Mouse (Mus musculus) cerebellum, adult 2 months (tissue): ENCODE data around the gene Gm10972. TPM values are rescaled to one million over a fixed set of nuclear protein-coding genes. Genes with fewer than 3 reads are reported as not detected.

Experiments used
- polyA plus RNA-seq: library from polyadenylated mRNA; depleted of rRNA; stranded (reverse); fragments of >200 nt; gene quantifications from 2 replicates; pipeline ENCODE4 v1.2.3, GENCODE M21; 2012; rRNA removed

Gene Gm10972
- polyA plus RNA-seq, 1 experiment: not detected

Other genes starting within 250 kb of the Gm10972 start
- gene Lingo4, start 244.6 kb upstream of the Gm10972 start, polyA plus RNA-seq: 6.5 and 6.6 TPM in 2 replicates
- 21.4 and 22.8 TPM in 2 replicates for gene Tdrkh, start 229.8 kb upstream of the Gm10972 start, polyA plus RNA-seq
- 58.5 and 58.6 TPM in 2 replicates for gene Mrpl9, start 199.8 kb upstream of the Gm10972 start, polyA plus RNA-seq
- 0.15 and 0.32 TPM in 2 replicates for gene Oaz3, start 199.2 kb upstream of the Gm10972 start, polyA plus RNA-seq
- 112 and 123 TPM in 2 replicates for gene Celf3, start 164.8 kb upstream of the Gm10972 start, polyA plus RNA-seq
- 1.3 and 1.6 TPM in 2 replicates for gene Riiad1, start 162.8 kb upstream of the Gm10972 start, polyA plus RNA-seq
- 55.9 and 58.6 TPM in 2 replicates for gene Snx27, start 60.4 kb upstream of the Gm10972 start, polyA plus RNA-seq
- gene Tuft1, start 15.8 kb downstream of the Gm10972 start, polyA plus RNA-seq: 7.0 and 7.4 TPM in 2 replicates
- gene Selenbp2, start 50.4 kb downstream of the Gm10972 start, polyA plus RNA-seq: 0.44 TPM in 1 of 2 replicates, not detected in the other
- gene Cgn, start 143.4 kb downstream of the Gm10972 start, polyA plus RNA-seq: 5.3 and 5.7 TPM in 2 replicates
- 45.3 and 46.2 TPM in 2 replicates for gene Pogz, start 194.5 kb downstream of the Gm10972 start, polyA plus RNA-seq
- 298 and 301 TPM in 2 replicates for gene Psmb4, start 243.8 kb downstream of the Gm10972 start, polyA plus RNA-seq